Mouse (Mus musculus) urinary bladder, postnatal 4 days (tissue): Measurements from ENCODE around the gene Gan.
A peak's percentile ranks its signal among the peaks of the same experiment; 100 is the strongest.

Source experiments
- DNase-seq, 2 experiments: peaks; one replicate each; pipeline ENCODE4 v3.0.0; 2021 to 2022; ENCODE audit warnings: low spot score in 2 of 2

Gan gene

DNA sequence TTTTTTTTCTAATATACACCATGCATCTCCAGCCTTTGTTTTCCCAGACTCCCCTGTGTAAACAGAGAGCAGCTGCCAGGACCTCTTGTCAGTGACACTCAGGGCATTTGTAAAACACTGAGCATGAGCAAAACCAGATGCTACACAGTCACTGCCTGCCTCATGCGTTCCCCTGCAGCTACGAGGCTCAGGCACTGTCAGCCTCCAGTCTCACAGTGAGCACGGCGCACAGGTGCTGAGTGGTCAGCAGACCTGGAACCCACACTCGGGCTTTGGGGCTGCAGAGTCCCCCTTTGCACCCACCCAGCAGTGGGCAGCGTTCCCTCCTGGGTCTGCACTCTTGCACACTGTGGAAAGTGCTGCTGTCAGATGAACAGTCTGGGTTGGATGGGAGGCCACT is 41.7 kb downstream of the Gan start:
- DNase-seq: no peak

DNA sequence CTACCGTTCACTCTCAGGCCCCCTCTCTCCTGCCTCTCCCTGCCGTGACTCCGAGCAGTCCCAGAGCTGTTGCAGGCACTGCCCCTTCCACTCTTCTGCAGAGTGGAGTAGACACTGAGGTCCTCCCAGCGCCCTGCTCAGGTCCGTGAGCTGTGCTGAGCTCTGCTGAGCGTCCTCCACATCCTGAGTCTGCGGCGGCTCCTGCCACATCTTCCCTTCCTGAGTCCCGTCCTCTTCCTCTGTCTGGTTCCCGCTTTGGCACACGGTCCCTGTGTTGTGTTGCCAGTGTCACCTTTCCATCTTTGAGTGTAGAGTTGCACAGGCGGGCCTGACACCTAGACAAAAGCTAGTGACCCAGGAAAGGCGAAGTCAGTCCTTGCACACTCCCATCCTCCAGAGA is 42.4 kb downstream of the Gan start:
- DNase-seq: no peak

DNA sequence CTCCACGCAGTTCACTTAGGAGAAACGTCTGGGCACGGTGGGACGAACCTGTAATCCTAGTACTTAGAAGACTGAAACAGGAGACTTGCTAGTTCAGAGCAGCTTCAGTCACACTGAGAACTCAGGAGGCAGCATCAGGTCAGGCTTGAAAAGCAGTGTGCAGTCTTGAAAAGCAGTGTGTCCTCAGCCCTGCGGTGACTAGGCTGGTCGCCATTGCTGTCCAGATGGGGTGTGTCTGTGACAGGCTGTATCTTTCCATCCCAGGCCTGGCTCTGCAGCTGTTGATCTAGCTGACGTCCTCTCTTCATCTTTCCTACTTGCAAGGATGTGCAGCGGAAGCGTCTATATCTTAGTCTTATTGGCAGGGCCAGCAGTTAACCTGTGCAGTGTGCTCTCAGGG is 42.9 kb downstream of the Gan start:
- no peak for DNase-seq

DNA sequence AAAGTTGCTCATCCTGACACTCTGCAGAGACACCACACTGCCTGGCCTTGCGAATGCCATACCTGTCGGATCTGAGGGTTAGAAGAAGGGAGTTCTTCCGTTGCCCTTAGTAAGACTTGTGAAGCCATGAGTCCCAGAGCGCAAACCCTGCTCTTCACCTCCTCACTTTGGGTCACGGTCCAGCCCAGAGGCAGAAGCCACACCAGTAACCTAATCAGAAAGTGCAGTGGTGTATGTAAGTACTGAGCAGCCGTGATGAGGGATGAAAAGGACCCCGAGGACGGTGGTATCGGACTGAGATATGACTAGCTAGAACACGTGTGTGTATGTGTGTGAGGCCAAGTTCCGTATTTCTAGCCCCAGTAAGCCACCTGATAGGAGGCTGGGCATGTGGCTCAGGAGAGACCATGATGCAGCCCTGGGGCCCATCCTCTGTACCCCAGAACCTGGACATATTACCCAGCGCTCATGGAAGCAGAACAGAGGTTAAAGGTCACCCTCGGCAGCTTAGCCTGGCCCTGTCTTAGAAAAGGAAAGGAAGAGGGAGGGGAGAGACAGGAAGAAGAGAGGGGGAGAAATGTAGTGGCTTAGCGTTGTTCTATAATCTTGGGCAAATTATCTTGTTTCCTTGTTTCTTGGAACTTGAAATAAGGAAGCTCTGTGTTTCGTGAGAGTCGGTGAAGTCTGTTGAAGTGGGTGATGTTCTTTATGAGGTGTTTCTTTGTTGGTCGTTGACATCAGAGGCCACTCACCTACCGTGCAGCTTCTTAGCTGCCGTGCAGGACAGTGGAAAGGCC is 43.5 kb downstream of the Gan start:
- no peak for DNase-seq

DNA sequence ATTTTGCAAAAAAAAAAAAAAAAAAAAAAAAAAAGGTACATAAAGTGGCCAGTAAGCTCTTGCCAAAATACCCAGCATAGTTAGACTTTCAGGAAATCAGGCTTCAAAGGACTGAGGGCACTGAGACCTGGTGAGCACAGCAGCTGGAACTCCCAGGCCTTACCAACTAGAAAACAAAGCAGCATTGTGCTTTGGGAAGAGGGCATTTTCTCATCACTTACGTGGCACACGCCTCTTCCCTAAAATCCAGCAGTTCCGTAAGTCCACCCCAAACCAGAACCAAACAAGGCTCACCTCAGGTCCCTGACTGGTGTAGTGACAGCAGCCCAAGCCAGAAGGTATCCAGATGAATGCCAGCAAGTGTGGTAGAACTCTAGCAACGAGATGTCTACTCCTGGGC is 45.1 kb downstream of the Gan start:
- no peak for DNase-seq

DNA sequence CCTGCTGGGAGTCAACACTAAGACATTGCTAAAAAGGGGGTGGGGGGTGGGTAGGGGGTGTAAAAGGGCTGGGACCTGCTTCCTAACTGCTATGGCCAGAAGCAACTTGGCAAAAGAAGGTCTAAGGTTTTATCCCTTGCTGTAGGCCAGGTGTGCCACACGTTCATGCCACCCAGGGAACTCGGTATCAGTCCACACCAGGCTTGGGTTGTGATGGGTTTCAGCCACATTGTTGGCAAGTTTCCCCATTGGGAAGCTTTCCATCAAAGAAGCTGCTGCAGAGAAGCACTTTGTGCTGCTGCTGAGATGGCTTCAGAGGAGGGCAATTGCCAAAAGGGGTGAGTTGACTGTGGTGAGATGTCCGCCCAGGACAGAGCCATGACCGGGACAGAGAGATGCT is 47.9 kb downstream of the Gan start:
- DNase-seq: no peak

DNA sequence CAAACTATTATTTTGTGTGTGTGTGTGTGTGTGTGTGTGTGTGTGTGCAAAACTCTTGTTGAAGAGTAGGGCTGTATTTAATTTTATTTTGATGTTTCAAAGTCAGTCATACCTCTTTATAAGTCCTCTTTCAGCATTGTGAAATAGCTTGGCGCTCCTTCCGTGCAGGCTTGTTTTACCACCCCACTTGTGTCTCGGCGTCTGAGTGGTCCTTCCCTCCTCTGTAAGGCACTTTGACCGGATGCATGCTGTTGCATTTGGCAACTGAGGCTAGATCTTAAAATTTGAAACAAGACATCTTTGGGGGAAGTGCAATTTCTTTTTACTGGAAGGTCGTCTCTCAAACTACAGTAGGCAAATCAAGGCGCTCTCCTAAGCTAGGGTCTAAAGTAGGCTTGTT is 48.7 kb downstream of the Gan start:
- no peak for DNase-seq

DNA sequence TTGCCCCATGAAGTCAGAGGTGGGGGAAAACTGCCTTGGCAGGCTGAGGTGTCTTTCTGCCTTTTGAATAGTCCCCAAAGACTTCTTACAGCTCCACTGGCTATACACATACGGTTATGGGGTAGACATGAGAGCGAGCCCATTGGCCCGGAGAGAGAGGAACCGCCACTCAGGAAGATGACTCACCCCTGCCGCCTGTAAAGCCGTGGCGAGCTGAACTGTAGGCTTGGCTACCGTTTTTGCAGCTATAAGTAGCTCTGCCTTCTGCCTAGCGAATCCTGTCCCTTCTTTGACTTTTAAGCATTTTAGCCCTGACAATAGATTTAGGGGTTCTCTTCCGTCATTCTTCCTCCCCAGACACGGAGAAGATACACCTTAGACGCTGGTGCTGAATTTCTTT is 51.2 kb downstream of the Gan start:
- no peak for DNase-seq

DNA sequence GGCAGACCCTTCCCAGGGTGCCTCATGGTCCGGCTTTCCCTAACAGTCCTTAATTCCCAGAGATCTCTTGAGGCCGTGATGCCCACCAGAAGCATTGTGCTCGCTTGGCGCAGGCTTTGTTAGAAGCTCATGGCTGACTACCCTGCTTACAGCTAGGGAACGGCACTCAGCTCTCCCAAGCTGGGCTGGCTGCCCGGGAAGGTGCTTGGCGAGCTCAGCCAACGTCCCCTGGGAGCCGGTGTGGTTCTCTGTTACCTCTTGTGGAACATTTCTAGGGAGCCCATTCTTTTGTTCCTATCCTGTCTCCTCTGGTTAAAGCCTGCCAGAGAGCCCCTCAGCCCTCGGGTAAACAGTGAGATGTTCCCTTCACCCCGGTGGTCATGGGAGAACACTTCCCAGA is 54.2 kb downstream of the Gan start:
- DNase-seq: no peak

DNA sequence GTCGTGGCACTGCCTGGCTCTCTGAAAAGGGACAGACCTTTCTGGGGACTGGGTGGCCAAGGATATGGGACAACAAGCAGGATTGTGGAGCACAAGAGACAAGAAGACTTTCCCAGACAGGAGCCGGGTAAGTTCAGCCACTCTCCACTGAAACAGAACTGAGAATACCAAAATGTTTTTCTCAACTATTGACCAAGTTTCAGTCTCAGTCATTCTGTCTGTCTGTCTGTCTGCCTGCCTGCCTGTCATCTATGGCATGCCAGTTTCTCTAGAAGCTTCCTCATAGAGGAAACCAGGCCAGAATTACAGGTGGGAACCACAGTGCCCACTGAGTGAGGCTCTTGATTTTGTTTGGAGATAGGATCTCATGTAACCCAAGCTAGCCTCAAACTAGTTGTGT is 59.8 kb downstream of the Gan start:
- DNase-seq: no peak

DNA sequence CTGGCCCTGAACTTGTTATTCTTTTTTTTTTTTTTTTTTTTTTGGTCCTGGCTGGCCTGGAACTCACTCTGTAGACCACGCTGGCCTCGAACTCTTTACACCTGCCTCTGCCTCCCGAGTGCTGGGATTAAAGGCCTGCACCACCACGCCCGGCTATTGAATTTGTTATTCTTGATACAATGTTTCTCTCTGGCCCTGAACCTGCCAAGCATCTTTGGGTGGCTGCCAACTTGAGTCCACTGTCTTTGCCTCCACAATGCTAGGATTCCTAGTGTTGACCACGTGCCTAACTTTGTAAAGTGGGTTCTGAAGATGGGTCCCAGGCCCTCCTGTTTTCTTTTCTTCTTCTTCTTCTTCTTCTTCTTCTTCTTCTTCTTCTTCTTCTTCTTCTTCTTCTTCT is 64.5 kb downstream of the Gan start:
- no peak for DNase-seq

DNA sequence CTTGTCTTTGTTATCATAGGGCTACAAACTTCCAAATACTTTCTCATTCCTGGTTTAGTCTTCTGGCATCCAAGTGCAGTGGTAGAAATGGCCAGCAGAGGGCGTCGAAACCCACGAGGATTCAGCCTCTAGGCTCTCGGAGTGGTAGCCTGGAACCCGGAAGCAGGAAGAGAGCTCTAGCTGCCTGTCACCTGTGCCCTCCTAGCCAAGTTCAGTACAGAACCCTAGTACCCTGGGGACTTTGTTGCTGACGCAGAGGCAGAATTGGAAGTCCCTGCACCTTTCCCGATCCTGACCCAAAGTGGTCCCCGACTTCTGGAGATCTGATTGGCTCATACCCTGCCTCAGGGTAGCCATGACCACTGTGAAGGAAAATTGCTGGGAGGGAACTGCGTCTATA is 66.7 kb downstream of the Gan start:
- DNase-seq: peak; percentile 74 to 90

DNA sequence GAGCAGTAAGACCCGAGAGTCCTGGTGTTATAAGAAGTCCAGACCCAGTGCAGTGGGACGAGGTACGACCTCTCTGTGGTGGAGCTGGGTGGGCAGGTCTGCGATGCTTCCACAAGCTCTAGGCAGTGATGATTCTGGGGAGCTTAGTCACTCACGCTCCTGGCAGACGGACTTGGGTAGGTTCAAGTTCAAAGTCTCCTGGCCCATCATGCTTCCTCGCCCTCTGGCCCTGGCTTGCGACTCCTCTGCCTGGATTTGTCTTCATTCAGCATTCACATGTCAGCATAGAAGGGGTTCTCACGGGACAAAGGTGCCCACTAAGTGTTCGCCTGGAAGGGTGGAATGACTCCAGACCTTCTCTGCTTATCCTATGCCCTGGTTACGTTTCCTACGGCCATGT is 68.4 kb downstream of the Gan start:
- no peak for DNase-seq

DNA sequence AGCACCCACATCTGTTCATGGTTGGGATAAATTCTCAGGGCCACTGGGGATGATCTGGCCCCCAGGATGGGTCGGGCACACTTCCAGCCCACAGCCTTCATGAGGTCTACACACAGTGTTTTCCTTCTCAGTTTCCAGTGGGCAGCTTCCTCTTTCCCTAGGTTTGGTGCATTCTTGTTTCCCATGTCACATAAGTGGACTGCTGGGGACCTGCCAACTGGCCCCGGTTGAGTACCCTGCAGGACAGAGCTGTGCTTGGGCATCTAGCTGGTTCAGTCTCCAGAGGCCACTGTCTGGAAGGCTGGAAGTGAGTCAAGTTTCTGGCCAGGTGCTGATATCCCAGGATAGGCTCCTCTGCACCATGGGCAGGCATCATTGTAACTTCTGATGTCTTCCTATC is 69.4 kb downstream of the Gan start:
- no peak for DNase-seq

DNA sequence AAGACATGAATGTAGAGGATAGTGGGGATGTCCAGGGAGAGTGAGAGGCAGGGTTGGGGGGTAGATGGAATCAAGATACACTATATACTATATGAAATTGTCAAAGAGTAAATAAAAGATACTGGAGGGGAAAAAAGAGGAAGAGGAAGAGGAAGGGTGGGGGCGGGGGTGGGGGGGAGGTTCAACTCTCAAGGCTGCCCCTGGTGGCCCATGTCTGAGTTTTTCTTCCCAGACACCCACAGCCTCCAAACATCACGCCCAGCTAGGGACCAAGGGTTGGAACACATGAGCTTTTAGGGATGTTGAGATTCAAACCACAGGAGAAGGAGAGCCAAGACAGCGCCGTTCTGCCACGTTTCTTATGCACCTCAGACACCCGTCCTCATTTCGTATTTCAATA is 75.3 kb downstream of the Gan start:
- DNase-seq: no peak

DNA sequence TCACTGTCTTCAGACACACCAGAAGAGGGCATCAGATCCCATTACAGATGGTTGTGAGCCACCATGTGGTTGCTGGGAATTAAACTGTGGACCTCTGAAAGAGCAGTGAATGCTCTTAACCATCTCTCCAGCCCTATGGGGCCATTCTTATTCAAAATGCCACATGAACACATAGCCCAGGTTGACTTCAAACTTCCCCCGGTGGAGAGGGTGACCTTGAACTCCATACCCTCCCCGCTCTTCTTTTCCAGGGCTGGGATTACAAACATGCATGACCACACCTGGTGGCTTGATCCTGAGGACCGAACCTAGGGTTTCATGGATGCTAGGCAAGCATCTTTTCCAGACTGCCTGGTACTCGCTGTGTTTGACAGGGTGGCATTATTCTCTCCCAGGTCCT is 78.6 kb downstream of the Gan start:
- DNase-seq: no peak

DNA sequence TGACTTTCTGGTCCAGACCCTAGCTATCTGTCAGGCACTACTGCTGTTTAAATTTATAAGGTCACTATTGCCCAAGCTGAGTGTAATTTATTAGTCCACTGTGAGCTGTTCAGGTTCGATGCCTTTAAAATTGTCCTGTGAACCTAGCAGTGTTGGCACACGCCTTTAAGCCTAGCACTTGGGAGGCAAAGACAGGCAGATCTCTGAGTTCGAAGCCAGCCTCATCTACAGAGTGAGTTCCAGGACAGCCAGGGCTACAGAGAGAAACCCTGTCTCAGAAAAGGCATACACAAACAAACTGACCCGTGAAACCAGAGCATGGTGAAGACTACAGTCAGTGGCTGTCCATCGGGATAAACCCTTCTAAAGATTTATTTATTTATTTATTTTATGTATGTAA is 82.4 kb downstream of the Gan start:
- DNase-seq: no peak

DNA sequence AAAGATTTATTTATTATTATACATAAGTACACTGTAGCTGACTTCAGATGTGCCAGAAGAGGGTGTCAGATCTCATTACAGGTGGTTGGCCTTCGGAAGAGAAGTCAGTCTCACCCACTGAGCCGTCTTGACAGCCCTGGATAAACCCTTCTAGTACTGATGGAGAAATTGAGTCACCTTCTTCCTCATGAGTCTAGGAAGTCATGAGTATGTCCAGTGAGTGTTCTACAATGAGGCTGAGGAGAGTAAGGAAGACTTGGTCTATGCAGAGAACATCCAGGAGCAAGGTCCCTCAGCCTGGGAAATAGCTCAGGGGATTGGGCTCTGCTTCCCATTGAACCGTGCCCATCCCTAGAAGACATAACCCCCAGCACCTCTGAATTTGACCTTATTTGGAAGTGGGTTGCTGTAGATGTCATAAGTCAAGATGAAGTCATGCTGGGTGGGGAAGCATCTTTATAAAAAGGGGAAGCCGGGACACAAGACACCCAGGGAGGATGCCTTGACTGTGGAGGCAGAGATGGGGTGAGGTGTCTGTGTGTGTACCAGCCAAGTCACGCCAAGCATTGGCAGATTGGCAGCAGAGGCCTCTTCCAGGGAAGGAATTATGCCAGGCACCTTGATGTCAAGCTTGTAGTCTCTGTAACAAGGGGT is 83.0 kb downstream of the Gan start:
- DNase-seq: no peak

DNA sequence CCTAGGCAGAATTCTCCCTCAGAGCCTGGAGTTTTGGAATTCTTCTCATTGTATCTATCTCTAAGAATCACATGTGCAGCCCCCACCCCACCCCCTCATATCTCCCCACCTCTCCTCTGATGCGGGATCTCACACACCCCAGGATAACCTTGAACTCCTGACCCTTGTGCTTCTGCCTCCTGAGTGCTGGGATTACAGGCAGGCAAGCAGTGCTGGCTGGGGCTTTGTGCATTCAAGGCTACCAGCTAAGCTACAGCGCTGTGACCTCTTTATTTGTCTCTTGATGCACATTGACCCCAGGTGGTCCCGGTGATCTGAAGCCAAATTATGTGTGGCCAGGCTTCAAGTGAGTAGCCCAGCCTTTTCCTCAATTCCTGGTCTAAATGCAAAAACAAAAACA is 83.9 kb downstream of the Gan start:
- DNase-seq: no peak

DNA sequence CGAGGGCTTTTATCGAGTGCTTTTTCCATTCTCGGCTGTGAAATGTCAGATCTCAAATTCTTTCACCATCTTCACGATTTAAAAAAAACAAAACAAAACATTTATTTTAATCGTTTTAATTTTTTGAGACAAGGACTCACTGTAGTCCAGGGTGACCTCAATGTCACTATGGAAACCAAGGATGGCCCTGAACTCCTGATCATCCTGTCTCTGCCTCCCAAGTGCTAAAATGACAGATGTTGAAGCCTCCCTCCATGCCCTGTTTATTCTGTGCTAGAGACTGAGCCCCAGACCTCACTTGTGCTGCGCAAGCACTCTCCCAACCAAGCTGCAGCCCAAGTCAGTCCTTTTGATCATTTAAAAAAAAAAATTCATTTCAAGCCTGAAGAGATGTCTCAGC is 84.4 kb downstream of the Gan start:
- no peak for DNase-seq

DNA sequence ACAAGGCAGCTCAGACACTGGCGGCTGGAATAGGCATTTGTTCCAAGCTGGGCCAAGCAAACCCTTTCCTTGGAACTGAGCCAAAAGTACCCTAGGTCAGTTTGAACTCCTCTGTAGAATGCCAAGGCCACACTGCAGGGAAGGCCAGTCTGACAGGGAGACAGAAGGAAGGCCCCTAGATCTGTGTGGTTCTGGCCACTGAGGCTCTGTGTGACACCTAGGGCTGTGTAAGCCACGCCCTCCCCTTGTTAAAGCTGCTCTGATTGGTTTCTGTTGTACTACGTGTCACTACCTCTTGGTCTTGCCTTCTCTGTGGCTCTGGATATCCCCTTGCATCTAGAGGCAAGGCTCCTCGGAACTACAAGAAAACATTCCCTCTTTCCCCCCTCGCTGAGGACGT is 86.7 kb downstream of the Gan start:
- no peak for DNase-seq

DNA sequence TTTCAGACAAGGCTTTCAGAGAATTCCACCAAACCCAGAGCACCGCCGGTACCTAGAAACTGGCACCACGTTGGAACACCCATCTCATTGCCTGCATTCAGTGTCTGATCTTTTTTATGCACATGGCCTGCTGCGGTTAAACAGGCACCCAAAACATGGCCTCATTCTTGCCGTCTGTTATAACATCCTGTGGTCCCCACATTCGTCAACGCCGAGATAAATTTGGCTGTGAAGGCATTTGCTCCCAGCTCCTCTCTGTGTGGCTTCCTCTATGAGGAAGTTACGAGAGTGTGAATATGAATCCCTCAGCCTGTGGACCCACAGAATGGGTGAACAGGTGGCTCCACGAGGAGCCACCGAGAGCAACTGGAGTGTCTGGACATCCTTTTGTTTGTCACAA is 90.4 kb downstream of the Gan start:
- DNase-seq: no peak

DNA sequence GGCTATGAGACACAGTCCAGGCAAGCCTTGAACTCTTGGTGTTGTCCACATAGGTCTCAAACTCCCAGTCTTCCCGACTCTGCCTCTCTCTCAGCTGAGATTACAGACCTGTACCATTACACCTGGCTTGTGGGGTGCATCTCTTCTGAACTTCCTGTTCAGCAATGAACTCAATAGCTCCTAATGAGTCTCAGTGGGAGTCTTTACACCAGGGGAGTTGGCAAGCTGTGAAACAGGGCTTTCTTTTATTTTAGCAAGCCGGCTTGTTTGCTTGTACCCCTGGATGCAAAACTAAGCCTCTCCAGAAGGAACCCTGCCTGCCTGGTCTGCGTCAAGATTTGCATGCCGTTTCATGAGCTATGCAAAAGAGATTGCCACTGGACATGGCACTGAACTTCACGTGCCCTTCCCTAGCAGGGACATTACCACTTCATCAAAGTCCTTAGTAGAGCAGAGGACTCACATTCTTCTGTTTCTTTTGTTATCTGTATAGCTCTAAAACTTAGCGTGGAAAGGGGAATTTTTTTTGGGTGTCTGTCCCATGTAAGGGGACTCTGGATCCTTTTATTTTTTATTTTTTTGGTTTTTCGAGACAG is 93.2 kb downstream of the Gan start:
- DNase-seq: no peak
